In the genomic region with DNA sequence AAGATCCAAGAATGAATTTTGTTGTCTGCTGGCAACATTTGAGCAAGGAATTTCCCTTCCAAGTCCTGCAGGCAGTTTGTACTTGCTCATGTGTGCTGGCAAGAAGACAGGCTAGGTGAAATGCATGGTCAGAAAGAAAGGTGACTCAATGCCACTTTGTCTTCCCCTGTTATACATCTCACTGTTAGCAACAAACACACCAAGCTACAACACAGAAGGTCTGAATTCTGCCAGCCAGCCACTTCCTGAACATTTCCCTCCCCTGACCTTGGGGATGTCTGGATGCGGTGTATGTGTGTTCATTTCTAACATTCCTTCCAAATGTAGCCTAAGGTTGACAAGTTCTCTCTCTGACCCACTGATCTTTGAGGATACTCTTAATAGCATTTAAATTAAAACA, we compare ENCODE assay signal across 26 mouse cellular contexts.
DNase-seq lines count a peak whose midpoint lies in the region; ATAC-seq and TF ChIP-seq lines count a peak whose summit lies in the region.
"Had no signal": no experiment of that assay in that cellular context is flagged by ENCODE, and none has a peak within 500 bp of the region (broad histone marks: within the 10 kb centered on the region; RNA-seq: fewer than 3 reads in every experiment).

No protein-coding gene starts in this region.

- no peak for DNase-seq in hindbrain, embryonic 11.5 days (ENCODE audit: low spot score)
- no peak for DNase-seq in layer of hippocampus, adult 2 months (ENCODE audit: low spot score in 2 of 2)
- no peak for DNase-seq in layer of hippocampus, adult 11-12 months (ENCODE audit: low spot score)
- peak; percentile 42 for DNase-seq in fat pad, adult 2 months (ENCODE audit: extremely low read depth, low read depth, low spot score)
- DNase-seq: adrenal gland, postnatal 25 days; B cell, adult 2 months; cerebellum, adult 2 months; cerebellum, postnatal 14 days; gastrocnemius, postnatal 25 days; heart, adult 2 months; heart, postnatal 4 days; kidney, postnatal 4 days; layer of hippocampus, adult 9-11 months; right cerebral cortex, postnatal 25 days had no signal

- H3K4me1 ChIP-seq in hindbrain, embryonic 13.5 days (replicated peaks) = no peaks in the 10 kb centered on the region; the same call in 1 of the 2 replicates
- no peaks in the 10 kb centered on the region for H3K4me1 ChIP-seq in hindbrain, embryonic 11.5 days (replicated peaks; ENCODE audit: control insufficient read depth, insufficient read depth, low read length)
- 0 out of 2 replicates have a peak, but pooled peaks cover 3% of the 10 kb centered on the region for H3K4me1 ChIP-seq in neural tube, embryonic 15.5 days
- H3K4me1 ChIP-seq: heart, embryonic 12.5 days; limb, embryonic 13.5 days; lung, embryonic 15.5 days; midbrain, embryonic 12.5 days; stomach, embryonic 15.5 days had no signal

- H3K9ac ChIP-seq in hindbrain, embryonic 13.5 days = no peak overlapping the region
- H3K9ac ChIP-seq in hindbrain, embryonic 11.5 days (ENCODE audit: low read depth, low read length) = no peak overlapping the region
- no peak overlapping the region for H3K9ac ChIP-seq in neural tube, embryonic 15.5 days (replicated peaks)
- H3K9ac ChIP-seq: heart, embryonic 12.5 days; limb, embryonic 13.5 days; lung, embryonic 15.5 days; midbrain, embryonic 12.5 days; stomach, embryonic 15.5 days had no signal

- 57% methylated on average over 1 of the region's 1 CpGs for WGBS in hindbrain, embryonic 13.5 days
- 80% methylated on average over 1 of the region's 1 CpGs for WGBS in hindbrain, embryonic 11.5 days
- WGBS in neural tube, embryonic 15.5 days = 65% methylated on average over 1 of the region's 1 CpGs

- no peak for ATAC-seq in hindbrain, embryonic 13.5 days (ENCODE audit: low FRiP score)
- no peak for ATAC-seq in hindbrain, embryonic 11.5 days (ENCODE audit: low FRiP score)
- 0 out of 2 replicates have a peak, but pooled peaks have one; percentile 53 for ATAC-seq in neural tube, embryonic 15.5 days (ENCODE audit: low FRiP score)
- ATAC-seq in megakaryocyte progenitor cell, adult 5-6 weeks (replicated peaks; ENCODE audit: poor library complexity) = no peak
- ATAC-seq: intestine, postnatal 0 days had no signal

- no peaks in the 10 kb centered on the region for H3K36me3 ChIP-seq in hindbrain, embryonic 13.5 days
- no peaks in the 10 kb centered on the region for H3K36me3 ChIP-seq in hindbrain, embryonic 11.5 days (ENCODE audit: control insufficient read depth, insufficient read depth, low read length)
- H3K36me3 ChIP-seq in neural tube, embryonic 15.5 days = no peaks in the 10 kb centered on the region
- H3K36me3 ChIP-seq: heart, embryonic 12.5 days; limb, embryonic 13.5 days; lung, embryonic 15.5 days; midbrain, embryonic 12.5 days; stomach, embryonic 15.5 days had no signal

- H3K27ac ChIP-seq in hindbrain, embryonic 13.5 days = peak overlapping the region; percentile 23; the same call in 1 of the 2 replicates
- H3K27ac ChIP-seq in hindbrain, embryonic 11.5 days (ENCODE audit: low read depth, low read length) = no peak overlapping the region
- peak overlapping the region; percentile 43; the same call in 1 of the 2 replicates for H3K27ac ChIP-seq in layer of hippocampus, adult 2 months
- peak overlapping the region; percentile 24 for H3K27ac ChIP-seq in neural tube, embryonic 15.5 days (replicated peaks)
- H3K27ac ChIP-seq: heart, adult 2 months; limb, embryonic 13.5 days; lung, embryonic 15.5 days; midbrain, embryonic 12.5 days; stomach, embryonic 15.5 days had no signal

- no peak for TF ChIP-seq CTCF in layer of hippocampus, adult 2 months (conservative IDR thresholded peaks at IDR 0.05)

- no peak overlapping the region for H3K4me3 ChIP-seq in hindbrain, embryonic 13.5 days
- no peak overlapping the region for H3K4me3 ChIP-seq in hindbrain, embryonic 11.5 days (ENCODE audit: low read depth, low read length)
- H3K4me3 ChIP-seq in layer of hippocampus, adult 2 months = no peak overlapping the region
- H3K4me3 ChIP-seq in neural tube, embryonic 15.5 days (replicated peaks) = no peak overlapping the region
- H3K4me3 ChIP-seq: erythroblast, embryonic 14.5 days; heart, adult 2 months; heart, embryonic 12.5 days; limb, embryonic 13.5 days; lung, embryonic 15.5 days; midbrain, embryonic 12.5 days; myocyte; stomach, embryonic 15.5 days had no signal

- no peaks in the 10 kb centered on the region for H3K27me3 ChIP-seq in hindbrain, embryonic 13.5 days
- H3K27me3 ChIP-seq in hindbrain, embryonic 11.5 days (ENCODE audit: control insufficient read depth, insufficient read depth, low read length) = no peaks in the 10 kb centered on the region
- no peaks in the 10 kb centered on the region for H3K27me3 ChIP-seq in neural tube, embryonic 15.5 days (replicated peaks)
- H3K27me3 ChIP-seq: heart, embryonic 12.5 days; limb, embryonic 13.5 days; midbrain, embryonic 12.5 days; stomach, embryonic 15.5 days had no signal

- H3K9me3 ChIP-seq in hindbrain, embryonic 13.5 days = no peaks in the 10 kb centered on the region
- no peaks in the 10 kb centered on the region for H3K9me3 ChIP-seq in hindbrain, embryonic 11.5 days (ENCODE audit: control insufficient read depth, low read length)
- H3K9me3 ChIP-seq in neural tube, embryonic 15.5 days (replicated peaks) = no peaks in the 10 kb centered on the region
- H3K9me3 ChIP-seq: heart, embryonic 12.5 days; limb, embryonic 13.5 days; lung, embryonic 15.5 days; midbrain, embryonic 12.5 days; stomach, embryonic 15.5 days had no signal

- no peak overlapping the region for H3K4me2 ChIP-seq in hindbrain, embryonic 13.5 days
- H3K4me2 ChIP-seq in hindbrain, embryonic 11.5 days (replicated peaks; ENCODE audit: low read depth, low read length) = no peak overlapping the region
- H3K4me2 ChIP-seq in neural tube, embryonic 15.5 days = no peak overlapping the region
- H3K4me2 ChIP-seq: heart, embryonic 12.5 days; limb, embryonic 13.5 days; liver, embryonic 11.5 days; lung, embryonic 15.5 days; midbrain, embryonic 12.5 days; stomach, embryonic 15.5 days had no signal
